21 mouse cellular contexts compared by ENCODE assay signal in genomic region chr12:88931713-88932112, GRCm38 (mm10).
DNase-seq lines count a peak whose midpoint lies in the region; ATAC-seq lines count a peak whose summit lies in the region.
"Had no signal": no experiment of that assay in that cellular context is flagged by ENCODE, and none has a peak within 500 bp of the region (broad histone marks: within the 10 kb centered on the region; RNA-seq: fewer than 3 reads in every experiment).

No protein-coding gene starts in this region.

- ATAC-seq in hindbrain, embryonic 12.5 days (ENCODE audit: low FRiP score): 0 out of 2 replicates have a peak, but pooled peaks have one; percentile 46
- ATAC-seq in kidney, embryonic 15.5 days (replicated peaks; ENCODE audit: low FRiP score): no peak
- ATAC-seq in hindbrain, embryonic 14.5 days (ENCODE audit: low FRiP score): peak; percentile 40; the same call in 1 of the 2 replicates
- ATAC-seq: forebrain, embryonic 14.5 days; liver, postnatal 0 days; midbrain, embryonic 13.5 days had no signal

- H3K36me3 ChIP-seq in hindbrain, embryonic 12.5 days: no peaks in the 10 kb centered on the region
- H3K36me3 ChIP-seq in hindbrain, embryonic 10.5 days: no peaks in the 10 kb centered on the region
- H3K36me3 ChIP-seq in kidney, embryonic 15.5 days: no peaks in the 10 kb centered on the region
- no peaks in the 10 kb centered on the region for H3K36me3 ChIP-seq in hindbrain, embryonic 14.5 days (replicated peaks; ENCODE audit: control insufficient read depth, insufficient read depth)
- H3K36me3 ChIP-seq: embryonic facial prominence, embryonic 13.5 days; heart, embryonic 10.5 days; limb, embryonic 10.5 days; midbrain, embryonic 13.5 days; neural tube, embryonic 15.5 days; stomach, embryonic 15.5 days had no signal

- H3K4me1 ChIP-seq in hindbrain, embryonic 12.5 days: no peaks in the 10 kb centered on the region
- H3K4me1 ChIP-seq in hindbrain, embryonic 10.5 days (replicated peaks): no peaks in the 10 kb centered on the region
- H3K4me1 ChIP-seq in kidney, embryonic 15.5 days: no peaks in the 10 kb centered on the region
- no peaks in the 10 kb centered on the region for H3K4me1 ChIP-seq in hindbrain, embryonic 14.5 days (replicated peaks; ENCODE audit: control insufficient read depth, insufficient read depth, low read length)
- H3K4me1 ChIP-seq: embryonic facial prominence, embryonic 13.5 days; heart, embryonic 10.5 days; limb, embryonic 10.5 days; midbrain, embryonic 13.5 days; neural tube, embryonic 15.5 days; stomach, embryonic 15.5 days had no signal

- no peak overlapping the region for H3K27ac ChIP-seq in hindbrain, embryonic 12.5 days
- no peak overlapping the region for H3K27ac ChIP-seq in hindbrain, embryonic 10.5 days
- no peak overlapping the region for H3K27ac ChIP-seq in kidney, embryonic 15.5 days
- H3K27ac ChIP-seq in hindbrain, embryonic 14.5 days: no peak overlapping the region
- H3K27ac ChIP-seq: embryonic facial prominence, embryonic 13.5 days; heart, embryonic 10.5 days; left cerebral cortex, adult 2 months; limb, embryonic 10.5 days; midbrain, embryonic 13.5 days; neural tube, embryonic 15.5 days; stomach, embryonic 15.5 days had no signal

- H3K27me3 ChIP-seq in hindbrain, embryonic 12.5 days: no peaks in the 10 kb centered on the region
- no peaks in the 10 kb centered on the region for H3K27me3 ChIP-seq in hindbrain, embryonic 10.5 days (ENCODE audit: insufficient read depth, poor library complexity, severe bottlenecking)
- H3K27me3 ChIP-seq in kidney, embryonic 15.5 days: no peaks in the 10 kb centered on the region
- no peaks in the 10 kb centered on the region for H3K27me3 ChIP-seq in hindbrain, embryonic 14.5 days (ENCODE audit: control insufficient read depth, insufficient read depth, low read length)
- H3K27me3 ChIP-seq: CH12.LX; embryonic facial prominence, embryonic 13.5 days; midbrain, embryonic 13.5 days; neural tube, embryonic 15.5 days; stomach, embryonic 15.5 days had no signal

- H3K9ac ChIP-seq in hindbrain, embryonic 12.5 days: no peak overlapping the region
- H3K9ac ChIP-seq in kidney, embryonic 15.5 days: no peak overlapping the region
- H3K9ac ChIP-seq in hindbrain, embryonic 14.5 days: no peak overlapping the region
- H3K9ac ChIP-seq: embryonic facial prominence, embryonic 13.5 days; liver, postnatal 0 days; midbrain, embryonic 13.5 days; neural tube, embryonic 15.5 days; stomach, embryonic 15.5 days had no signal

- no peak overlapping the region for H3K4me2 ChIP-seq in hindbrain, embryonic 12.5 days (replicated peaks)
- no peak overlapping the region for H3K4me2 ChIP-seq in kidney, embryonic 15.5 days
- no peak overlapping the region for H3K4me2 ChIP-seq in hindbrain, embryonic 14.5 days (replicated peaks)
- H3K4me2 ChIP-seq: embryonic facial prominence, embryonic 13.5 days; midbrain, embryonic 13.5 days; neural tube, embryonic 15.5 days; stomach, embryonic 15.5 days had no signal

- no peaks in the 10 kb centered on the region for H3K9me3 ChIP-seq in hindbrain, embryonic 12.5 days (replicated peaks)
- no peaks in the 10 kb centered on the region for H3K9me3 ChIP-seq in hindbrain, embryonic 10.5 days
- H3K9me3 ChIP-seq in kidney, embryonic 15.5 days (replicated peaks): no peaks in the 10 kb centered on the region
- H3K9me3 ChIP-seq in hindbrain, embryonic 14.5 days (ENCODE audit: control insufficient read depth, low read length): no peaks in the 10 kb centered on the region
- H3K9me3 ChIP-seq: embryonic facial prominence, embryonic 13.5 days; heart, embryonic 10.5 days; limb, embryonic 10.5 days; midbrain, embryonic 13.5 days; neural tube, embryonic 15.5 days; stomach, embryonic 15.5 days had no signal

- 70% methylated on average over 4 of the region's 4 CpGs for WGBS in hindbrain, embryonic 12.5 days
- 78% methylated on average over 4 of the region's 4 CpGs for WGBS in hindbrain, embryonic 10.5 days
- 69% methylated on average over 4 of the region's 4 CpGs for WGBS in kidney, embryonic 15.5 days
- 60% methylated on average over 4 of the region's 4 CpGs for WGBS in hindbrain, embryonic 14.5 days

- DNase-seq in hindbrain, embryonic 10.5 days (ENCODE audit: low spot score): no peak
- peak; percentile 3 to 5 for DNase-seq in kidney, postnatal 36 days
- peak; percentile 13 to 14 for DNase-seq in cerebellum, adult 18-20 months
- DNase-seq in hindbrain, embryonic 14.5 days (ENCODE audit: low spot score): peak; percentile 36
- DNase-seq in frontal cortex, adult 2 months (ENCODE audit: extremely low spot score in 1 of 2, low spot score in 1 of 2): no peak
- DNase-seq: adrenal gland, postnatal 36 days; kidney, adult 18-20 months; liver, postnatal 0 days; lung, postnatal 10 days; right cerebral cortex, postnatal 25 days had no signal

- no peak overlapping the region for H3K4me3 ChIP-seq in hindbrain, embryonic 12.5 days
- no peak overlapping the region for H3K4me3 ChIP-seq in hindbrain, embryonic 10.5 days
- no peak overlapping the region for H3K4me3 ChIP-seq in kidney, embryonic 15.5 days (replicated peaks)
- H3K4me3 ChIP-seq in hindbrain, embryonic 14.5 days (replicated peaks; ENCODE audit: low read length): no peak overlapping the region
- H3K4me3 ChIP-seq: embryonic facial prominence, embryonic 13.5 days; heart, embryonic 10.5 days; left cerebral cortex, adult 2 months; limb, embryonic 10.5 days; midbrain, embryonic 13.5 days; neural tube, embryonic 15.5 days; stomach, embryonic 15.5 days had no signal

Comparison
In these comparisons a context has a peak if more than half of its experiments do, and no peak if none do; other contexts are left out.
1. DNase-seq: peak in kidney, postnatal 36 days (2 of 2), cerebellum, adult 18-20 months (2 of 2) and hindbrain, embryonic 14.5 days (single experiment); none in hindbrain, embryonic 10.5 days (single experiment) and frontal cortex, adult 2 months (0 of 2).